Mouse (Mus musculus) kidney, adult 2 months (tissue): ENCODE data around the gene Deaf1. TPM values are rescaled to one million over a fixed set of nuclear protein-coding genes. Genes with fewer than 3 reads are reported as not detected.

ENCODE experiments used
- DNase-seq: peaks from one replicate; pipeline ENCODE4 v3.0.0; 2021
- H3K27ac ChIP-seq: fragments of 200-500 bp; 2 replicates; pipeline ENCODE4 v1.5.1; 2012; ENCODE audit warnings: low read depth, low read length, control low read depth, inconsistent platforms; ENCODE audit not compliant: insufficient read depth
- H3K27me3 ChIP-seq: fragments of 200-500 bp; replicated peaks from 2 replicates; pipeline ENCODE4 v1.6.1; 2012; ENCODE audit warnings: mild to moderate bottlenecking, moderate library complexity, low read length, inconsistent platforms; ENCODE audit not compliant: control insufficient read depth, insufficient read depth
- H3K36me3 ChIP-seq: fragments of 200-500 bp; 2 replicates; pipeline ENCODE4 v1.6.1; 2012; ENCODE audit warnings: mild to moderate bottlenecking, moderate library complexity, low read length, inconsistent platforms; ENCODE audit not compliant: control insufficient read depth, insufficient read depth
- H3K4me1 ChIP-seq: fragments of 200-500 bp; 2 replicates; pipeline ENCODE4 v1.6.1; 2011; ENCODE audit warnings: low read length; ENCODE audit not compliant: control insufficient read depth, insufficient read depth
- H3K4me3 ChIP-seq: fragments of 200-500 bp; 2 replicates; pipeline ENCODE4 v1.5.1; 2011; ENCODE audit warnings: mild to moderate bottlenecking, low read depth, low read length, control low read depth; ENCODE audit not compliant: insufficient read depth
- CTCF ChIP-seq: fragments of 200-500 bp; conservative IDR thresholded peaks from 2 replicates; pipeline ENCODE4 v1.5.1; 2011; ENCODE audit warnings: low read depth, mild to moderate bottlenecking, control low read depth, low read length, moderate library complexity, mixed read lengths; ENCODE audit not compliant: insufficient read depth, insufficient read length
- POLR2A ChIP-seq: fragments of 200-500 bp; IDR thresholded peaks from one replicate; pipeline ENCODE4 v1.6.1; 2011; ENCODE audit warnings: low read depth, low read length, control low read depth
- WGBS: fragments of 180-500 bp; shearing (Covaris S2); methylation state at CpG from one replicate; pipeline ENCODE4 v1.1.7; 2018; 5-methylcytosine and 5-hydroxymethylcytosine counted together
- polyA plus RNA-seq: library from polyadenylated mRNA; depleted of rRNA; stranded (reverse); fragments of >200 nt; gene quantifications from 2 replicates; pipeline ENCODE4 v1.2.3, GENCODE M21; 2012

Gene Deaf1
- polyA plus RNA-seq, 1 experiment = 26.8 TPM

- Histone ChIP-seq H3K27me3 (no peaks in the 10 kb centered on the region), H3K4me3 (no peak overlapping the region), H3K36me3 (no peaks in the 10 kb centered on the region), H3K4me1 (no peaks in the 10 kb centered on the region), H3K27ac (no peak overlapping the region)
- DNase-seq = no peak
- WGBS = 87% methylated on average over 5 of the region's 5 CpGs
- TF ChIP-seq CTCF (no peak), POLR2A (no peak)
These were observed 37.0 kb upstream of the Deaf1 start for GRCm38 (mm10) chr7:141364349-141365048.

- 74% methylated on average over 2 of the region's 2 CpGs for WGBS
These were observed 36.2 kb upstream of the Deaf1 start for GRCm38 (mm10) chr7:141363752-141364125.

DNA sequence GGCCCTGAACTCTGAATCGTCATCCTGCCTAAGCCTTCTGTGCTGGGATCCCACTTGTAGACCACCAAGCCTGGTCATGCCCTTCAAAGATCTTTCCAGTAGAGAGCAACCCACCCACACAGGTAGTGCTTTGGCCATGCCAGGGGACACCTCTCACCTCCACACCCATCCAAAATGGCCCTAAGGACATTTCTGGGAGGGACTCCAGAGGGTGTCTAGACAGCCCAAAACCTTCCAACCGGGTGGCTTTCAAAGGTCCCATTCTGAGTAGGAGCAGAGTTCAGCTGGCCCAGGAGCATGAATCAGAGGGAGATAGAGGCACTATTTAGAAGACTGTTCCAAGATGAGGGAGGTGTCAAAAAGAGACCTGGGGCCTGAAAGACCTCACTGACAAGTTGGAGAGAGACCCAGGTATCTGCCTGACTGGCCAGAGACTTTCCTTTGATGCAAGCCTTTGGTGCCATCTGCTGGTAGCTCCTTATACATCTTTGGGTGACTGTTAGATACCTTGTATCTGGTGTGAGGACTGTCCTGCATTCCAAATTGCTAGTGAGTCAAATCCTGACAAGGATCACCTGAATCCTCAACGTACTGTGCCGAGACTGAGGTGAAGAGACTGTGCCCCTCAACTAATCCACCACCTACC is 35.7 kb upstream of the Deaf1 start:
- H3K4me3 ChIP-seq = no peak overlapping the region
- H3K36me3 ChIP-seq = no peaks in the 10 kb centered on the region
- no peaks in the 10 kb centered on the region for H3K27me3 ChIP-seq
- no peak overlapping the region for H3K27ac ChIP-seq
- WGBS = 45% methylated on average over 4 of the region's 4 CpGs
- peak; percentile 80 for TF ChIP-seq CTCF
- TF ChIP-seq POLR2A = no peak
- H3K4me1 ChIP-seq = no peaks in the 10 kb centered on the region
- DNase-seq = peak; percentile 80

More at GRCm38 (mm10) chr7:141363752-141364125, 36.2 kb upstream of the Deaf1 start:
- no peaks in the 10 kb centered on the region for H3K27me3 ChIP-seq
- no peak for DNase-seq
- no peaks in the 10 kb centered on the region for H3K36me3 ChIP-seq
- TF ChIP-seq CTCF = no peak
- H3K4me1 ChIP-seq = no peaks in the 10 kb centered on the region
- no peak overlapping the region for H3K4me3 ChIP-seq
- no peak overlapping the region for H3K27ac ChIP-seq

- peak; percentile 63 for DNase-seq
- TF ChIP-seq CTCF (no peak), POLR2A (no peak)
- H3K4me3 ChIP-seq = no peak overlapping the region
- no peak overlapping the region for H3K27ac ChIP-seq
- no peaks in the 10 kb centered on the region for H3K4me1 ChIP-seq
- no peaks in the 10 kb centered on the region for H3K36me3 ChIP-seq
- no peaks in the 10 kb centered on the region for H3K27me3 ChIP-seq
- 30% methylated on average over 24 of the region's 24 CpGs for WGBS
These were observed 34.0 kb upstream of the Deaf1 start for GRCm38 (mm10) chr7:141361510-141361909.

DNA sequence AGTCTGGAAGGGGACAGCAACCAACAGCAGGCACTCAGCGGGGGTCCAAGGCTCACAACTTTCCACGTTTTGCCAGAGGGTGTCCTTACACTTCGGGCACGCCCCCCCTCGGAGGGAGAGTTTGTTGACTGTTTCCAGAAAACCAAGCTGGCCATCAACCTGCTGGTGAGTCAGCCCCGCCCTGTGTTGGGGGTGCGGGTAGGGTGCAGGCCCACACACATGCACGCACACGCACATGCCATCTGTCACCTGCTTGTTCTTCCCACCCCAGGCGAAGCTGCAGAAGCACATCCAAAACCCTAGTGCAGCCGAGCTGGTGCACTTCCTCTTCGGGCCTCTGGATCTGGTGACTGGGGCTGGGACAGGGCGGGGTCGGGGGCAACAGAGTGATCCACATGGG is 29.5 kb upstream of the Deaf1 start:
- no peaks in the 10 kb centered on the region for H3K4me1 ChIP-seq
- WGBS = 81% methylated on average over 14 of the region's 14 CpGs
- TF ChIP-seq POLR2A = no peak
- TF ChIP-seq CTCF = no peak
- H3K27me3 ChIP-seq = no peaks in the 10 kb centered on the region
- DNase-seq = no peak
- H3K36me3 ChIP-seq = no peaks in the 10 kb centered on the region
- no peak overlapping the region for H3K4me3 ChIP-seq
- no peak overlapping the region for H3K27ac ChIP-seq

- no peaks in the 10 kb centered on the region; the same call in 1 of the 2 replicates for H3K36me3 ChIP-seq
- no peaks in the 10 kb centered on the region for H3K27me3 ChIP-seq
- no peak for TF ChIP-seq POLR2A
- TF ChIP-seq CTCF = peak; percentile 33; the same call in 1 of the 2 replicates
- DNase-seq = no peak
- no peak overlapping the region for H3K27ac ChIP-seq
- H3K4me1 ChIP-seq = no peaks in the 10 kb centered on the region
- no peak overlapping the region for H3K4me3 ChIP-seq
- WGBS = 64% methylated on average over 12 of the region's 12 CpGs
These were observed 28.3 kb upstream of the Deaf1 start for GRCm38 (mm10) chr7:141355626-141356326.

DNA sequence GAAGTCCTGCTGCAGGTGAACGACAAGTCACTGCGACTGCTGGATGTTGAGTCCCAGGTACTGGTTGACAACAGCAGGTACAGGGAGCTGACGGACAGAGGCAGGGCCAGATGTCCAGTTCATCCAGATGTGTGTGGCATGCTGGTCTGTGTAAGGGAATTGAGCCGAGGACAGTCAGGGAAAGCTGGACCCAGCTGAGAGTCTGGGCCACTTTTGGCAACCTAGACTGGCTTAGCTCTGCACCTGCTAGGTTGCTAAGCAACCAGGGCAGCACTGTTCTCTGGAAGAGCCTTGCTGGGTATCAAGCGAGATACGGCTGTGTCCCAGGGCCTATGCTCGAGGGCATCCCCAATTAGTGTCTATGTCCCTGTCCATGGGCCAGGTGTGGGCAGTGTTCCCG is 27.6 kb upstream of the Deaf1 start:
- no peaks in the 10 kb centered on the region for H3K27me3 ChIP-seq
- no peak for DNase-seq
- H3K4me1 ChIP-seq = no peaks in the 10 kb centered on the region
- no peak overlapping the region for H3K27ac ChIP-seq
- TF ChIP-seq POLR2A = no peak
- TF ChIP-seq CTCF = no peak
- H3K4me3 ChIP-seq = no peak overlapping the region
- no peaks in the 10 kb centered on the region; the same call in 1 of the 2 replicates for H3K36me3 ChIP-seq
- 83% methylated on average over 8 of the region's 8 CpGs for WGBS
